Mouse (Mus musculus): ENCODE data around the gene Gpr3.

The Gpr3 gene

GRCm38 (mm10) chr4:133233285-133233976, 21.1 kb upstream of the Gpr3 start:
- DNase-seq (ENCODE audit: low spot score in 2 of 2), result no peak

- no peak for DNase-seq (ENCODE audit: low spot score in 2 of 2)
Observed at GRCm38 (mm10) chr4:133229582-133229981, 17.2 kb upstream of the Gpr3 start.

GRCm38 (mm10) chr4:133227636-133228035, 15.3 kb upstream of the Gpr3 start:
- no peak for DNase-seq (ENCODE audit: low spot score in 2 of 2)

- no peak for DNase-seq (ENCODE audit: low spot score in 2 of 2)
Observed at GRCm38 (mm10) chr4:133226073-133226472, 13.7 kb upstream of the Gpr3 start.

GRCm38 (mm10) chr4:133223875-133224274, 11.5 kb upstream of the Gpr3 start:
- no peak for DNase-seq (ENCODE audit: low spot score in 2 of 2)

- no peak for DNase-seq (ENCODE audit: low spot score in 2 of 2)
Observed at GRCm38 (mm10) chr4:133221701-133222100, 9.4 kb upstream of the Gpr3 start.

- no peak for DNase-seq (ENCODE audit: low spot score in 2 of 2)
Observed at GRCm38 (mm10) chr4:133220656-133221055, 8.3 kb upstream of the Gpr3 start.

GRCm38 (mm10) chr4:133218745-133219144, 6.4 kb upstream of the Gpr3 start:
- DNase-seq (ENCODE audit: low spot score in 2 of 2), result no peak

- peak in 1 of 2 experiments; percentile 42 for DNase-seq (ENCODE audit: low spot score in 2 of 2)
Observed at GRCm38 (mm10) chr4:133217641-133218040, 5.3 kb upstream of the Gpr3 start.

GRCm38 (mm10) chr4:133213661-133214060, 1.3 kb upstream of the Gpr3 start:
- no peak for DNase-seq (ENCODE audit: low spot score in 2 of 2)

- DNase-seq (ENCODE audit: low spot score in 2 of 2), result no peak
Observed at GRCm38 (mm10) chr4:133213268-133213590, 893 bp upstream of the Gpr3 start.

- DNase-seq (ENCODE audit: low spot score in 2 of 2), result peak; percentile 67 to 74
Observed at GRCm38 (mm10) chr4:133212562-133213267, 379 bp upstream of the Gpr3 start.

- no peak for DNase-seq (ENCODE audit: low spot score in 2 of 2)
Observed at GRCm38 (mm10) chr4:133210788-133211390, 1.4 kb downstream of the Gpr3 start.

- DNase-seq (ENCODE audit: low spot score in 2 of 2), result no peak
Observed at GRCm38 (mm10) chr4:133210023-133210787, 2.1 kb downstream of the Gpr3 start.

- peak in 1 of 2 experiments; percentile 36 for DNase-seq (ENCODE audit: low spot score in 2 of 2)
Observed at GRCm38 (mm10) chr4:133209366-133209765, 3.0 kb downstream of the Gpr3 start.

- DNase-seq (ENCODE audit: low spot score in 2 of 2), result no peak
Observed at GRCm38 (mm10) chr4:133204379-133204778, 8.0 kb downstream of the Gpr3 start.

GRCm38 (mm10) chr4:133203591-133203990, 8.7 kb downstream of the Gpr3 start:
- no peak for DNase-seq (ENCODE audit: low spot score in 2 of 2)

- DNase-seq (ENCODE audit: low spot score in 2 of 2), result no peak
Observed at GRCm38 (mm10) chr4:133202254-133202653, 10.1 kb downstream of the Gpr3 start.

GRCm38 (mm10) chr4:133201006-133201771, 11.1 kb downstream of the Gpr3 start:
- peak in 1 of 2 experiments; percentile 25 for DNase-seq (ENCODE audit: low spot score in 2 of 2)

- peak in 1 of 2 experiments; percentile 35 for DNase-seq (ENCODE audit: low spot score in 2 of 2)
Observed at GRCm38 (mm10) chr4:133200343-133200742, 12.0 kb downstream of the Gpr3 start.

- DNase-seq (ENCODE audit: low spot score in 2 of 2), result no peak
Observed at GRCm38 (mm10) chr4:133199743-133200142, 12.6 kb downstream of the Gpr3 start.

All from frontal cortex, postnatal 25 days (tissue).